Mouse (Mus musculus): Measurements from ENCODE around the gene Defb48.

DNA sequence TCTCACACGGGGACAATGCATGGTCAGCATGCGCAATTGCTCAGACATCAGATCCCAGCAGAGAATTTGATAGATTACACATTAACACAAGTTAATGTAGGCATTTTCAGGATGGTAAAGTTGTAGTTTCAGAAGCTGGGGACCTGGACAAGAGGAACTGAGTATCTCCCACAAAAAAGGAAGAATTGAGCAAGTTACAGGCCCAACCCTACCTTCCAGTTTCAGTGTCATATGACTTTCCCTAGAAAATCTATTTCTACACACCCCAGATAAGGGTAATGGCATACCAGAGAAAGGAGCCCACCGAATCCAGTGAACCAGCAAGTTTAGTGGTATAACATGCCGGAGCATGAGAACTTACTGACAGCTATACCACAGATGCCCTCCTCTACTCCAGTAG, 20.7 kb downstream of the Defb48 start:
- TF ChIP-seq POLR2A (IDR thresholded peaks at IDR 0.05; ENCODE audit: borderline replicate concordance, extremely low read depth, insufficient read depth, insufficient read length, poor library complexity, severe bottlenecking) (no peak), CTCF (IDR thresholded peaks at IDR 0.05; ENCODE audit: borderline replicate concordance, extremely low read depth, insufficient read depth, insufficient read length) (no peak)

Measured in brain, embryonic 14.5 days (tissue).